Comparison of ENCODE assay signal across 8 mouse cellular contexts in genomic region chr6:72371147-72371546, GRCm38 (mm10). TPM values are rescaled to one million over a fixed set of nuclear protein-coding genes. Genes with fewer than 3 reads are reported as not detected.
DNase-seq lines count a peak whose midpoint lies in the region; ATAC-seq and TF ChIP-seq lines count a peak whose summit lies in the region.

No protein-coding gene starts in this region.

- H3K4me3 ChIP-seq in left cerebral cortex, adult 2 months: no peak overlapping the region
- H3K4me3 ChIP-seq in embryonic facial prominence, embryonic 14.5 days (ENCODE audit: low read depth, low read length): no peak overlapping the region
- no peak overlapping the region for H3K4me3 ChIP-seq in liver, embryonic 13.5 days (replicated peaks)

- H3K9me3 ChIP-seq in embryonic facial prominence, embryonic 14.5 days (ENCODE audit: control insufficient read depth, low read length): no peaks in the 10 kb centered on the region
- no peaks in the 10 kb centered on the region for H3K9me3 ChIP-seq in liver, embryonic 13.5 days (replicated peaks)

- H3K36me3 ChIP-seq in embryonic facial prominence, embryonic 14.5 days (ENCODE audit: control insufficient read depth, insufficient read depth, low read length): no peaks in the 10 kb centered on the region
- peaks cover 25% of the 10 kb centered on the region for H3K36me3 ChIP-seq in liver, embryonic 13.5 days

- TF ChIP-seq CTCF in left cerebral cortex, adult 2 months (IDR thresholded peaks at IDR 0.05): no peak

- peaks cover 6% of the 10 kb centered on the region; the same call in 1 of the 2 replicates for H3K4me1 ChIP-seq in embryonic facial prominence, embryonic 14.5 days (ENCODE audit: control insufficient read depth, insufficient read depth, low read length)
- H3K4me1 ChIP-seq in liver, embryonic 13.5 days (replicated peaks): peaks cover 66% of the 10 kb centered on the region

- peak; percentile 91 for ATAC-seq in embryonic facial prominence, embryonic 14.5 days (ENCODE audit: low read depth)
- ATAC-seq in liver, embryonic 13.5 days (ENCODE audit: low read depth): no peak

- H3K27me3 ChIP-seq in embryonic facial prominence, embryonic 14.5 days (replicated peaks; ENCODE audit: control insufficient read depth, insufficient read depth, low read length): no peaks in the 10 kb centered on the region
- no peaks in the 10 kb centered on the region for H3K27me3 ChIP-seq in liver, embryonic 13.5 days

- H3K9ac ChIP-seq in embryonic facial prominence, embryonic 14.5 days (ENCODE audit: low read depth, low read length): 0 out of 2 replicates have a peak overlapping the region, but pooled peaks have one; percentile 11
- H3K9ac ChIP-seq in liver, embryonic 13.5 days: no peak overlapping the region; the same call in 1 of the 2 replicates

- no peak overlapping the region for H3K4me2 ChIP-seq in embryonic facial prominence, embryonic 14.5 days (ENCODE audit: low read depth, low read length)
- no peak overlapping the region for H3K4me2 ChIP-seq in liver, embryonic 13.5 days

- WGBS in embryonic facial prominence, embryonic 14.5 days: 25% methylated on average over 5 of the region's 5 CpGs
- 63% methylated on average over 5 of the region's 5 CpGs for WGBS in liver, embryonic 13.5 days (ENCODE audit: insufficient replicate concordance)

- DNase-seq in adrenal gland, postnatal 10 days: peak; percentile 33
- no peak for DNase-seq in adrenal gland, adult 18-20 months (ENCODE audit: low spot score in 2 of 2)
- peak in 1 of 2 experiments; percentile 51 for DNase-seq in left cerebral cortex, adult 2 months (ENCODE audit: extremely low spot score in 1 of 2, low spot score in 2 of 2)
- DNase-seq in left cerebral cortex, adult 8-10 months (ENCODE audit: low spot score in 2 of 2): no peak
- DNase-seq in embryonic facial prominence, embryonic 14.5 days (ENCODE audit: low spot score): peak; percentile 77
- no peak for DNase-seq in liver, embryonic 13.5 days
- no peak for DNase-seq in frontal cortex, postnatal 25 days (ENCODE audit: low spot score in 2 of 2)
- DNase-seq in gastrocnemius, postnatal 10 days: no peak

- intact Hi-C loops in left cerebral cortex, adult 2 months (cut with DNase I): no loop called here

- H3K27ac ChIP-seq in left cerebral cortex, adult 2 months: peak overlapping the region; percentile 48
- peak overlapping the region; percentile 44; the same call in 1 of the 2 replicates for H3K27ac ChIP-seq in embryonic facial prominence, embryonic 14.5 days (replicated peaks; ENCODE audit: low read depth, low read length)
- H3K27ac ChIP-seq in liver, embryonic 13.5 days: peak overlapping the region; percentile 50

RNA-seq across cellular contexts. Expression of gene Rnf181, which starts 4.4 kb away (rescaled TPM):
- total RNA-seq in adrenal gland, postnatal 10 days (2021): 100 to 1,000 TPM; 176 to 188 TPM
- 100 to 1,000 TPM; 187 to 460 TPM for total RNA-seq in adrenal gland, adult 18-20 months (2021)
- 10 to 100 TPM; 75.7 to 75.9 TPM for total RNA-seq in left cerebral cortex, adult 2 months (2021)
- total RNA-seq in left cerebral cortex, adult 8-10 months (2022): 10 to 100 TPM; 76.4 to 85.1 (median 81.5) TPM
- polyA plus RNA-seq in embryonic facial prominence, embryonic 14.5 days (2014; fragmentation: Nextera tagmentation; extraction: Ambion mirVana): 79.9 and 81.1 TPM in 2 replicates
- polyA plus RNA-seq in liver, embryonic 13.5 days (2015; fragmentation: Nextera tagmentation; extraction: Ambion mirVana): 76.9 and 82.6 TPM in 2 replicates
- 10 to 100 TPM; 35.9 to 36.6 TPM for total RNA-seq in gastrocnemius, postnatal 10 days (2021)

RNA-seq across cellular contexts. Expression of gene Vamp5, which starts 9.1 kb away (rescaled TPM):
- 10 to 100 TPM; 25.2 to 46.6 TPM for total RNA-seq in adrenal gland, postnatal 10 days (2021)
- 10 to 100 TPM; 22.9 to 25.5 TPM for total RNA-seq in adrenal gland, adult 18-20 months (2021)
- total RNA-seq in left cerebral cortex, adult 2 months (2021): 1 to 10 TPM; 6.3 to 6.8 TPM
- total RNA-seq in left cerebral cortex, adult 8-10 months (2022): 1 to 10 TPM; 4.4 to 8.6 (median 6.9) TPM
- 20.3 and 22.3 TPM in 2 replicates for polyA plus RNA-seq in embryonic facial prominence, embryonic 14.5 days (2014; fragmentation: Nextera tagmentation; extraction: Ambion mirVana)
- 99.0 and 99.7 TPM in 2 replicates for polyA plus RNA-seq in liver, embryonic 13.5 days (2015; fragmentation: Nextera tagmentation; extraction: Ambion mirVana)
- total RNA-seq in gastrocnemius, postnatal 10 days (2021): 10 to 100 TPM; 49.1 to 50.0 TPM

RNA-seq across cellular contexts. Expression of gene Tmem150a, which starts 15.9 kb away (rescaled TPM):
- total RNA-seq in adrenal gland, postnatal 10 days (2021): 10 to 100 TPM; 27.8 to 27.9 TPM
- 10 to 100 TPM; 24.3 to 24.4 TPM for total RNA-seq in adrenal gland, adult 18-20 months (2021)
- total RNA-seq in left cerebral cortex, adult 2 months (2021): 1 to 10 TPM; 8.0 to 9.7 TPM
- 10 to 100 TPM in 2 of 4 experiments, 1 to 10 TPM in 2; 8.9 to 12.8 (median 10.7) TPM for total RNA-seq in left cerebral cortex, adult 8-10 months (2022)
- 16.3 and 17.6 TPM in 2 replicates for polyA plus RNA-seq in embryonic facial prominence, embryonic 14.5 days (2014; fragmentation: Nextera tagmentation; extraction: Ambion mirVana)
- 32.5 and 37.9 TPM in 2 replicates for polyA plus RNA-seq in liver, embryonic 13.5 days (2015; fragmentation: Nextera tagmentation; extraction: Ambion mirVana)
- 10 to 100 TPM in 1 of 2 experiments, 1 to 10 TPM in 1; 8.0 to 14.0 TPM for total RNA-seq in gastrocnemius, postnatal 10 days (2021)

RNA-seq across cellular contexts. Expression of gene Vamp8, which starts 19.4 kb away (rescaled TPM):
- 100 to 1,000 TPM; 109 to 123 TPM for total RNA-seq in adrenal gland, postnatal 10 days (2021)
- 100 to 1,000 TPM; 111 to 140 TPM for total RNA-seq in adrenal gland, adult 18-20 months (2021)
- total RNA-seq in left cerebral cortex, adult 2 months (2021): 10 to 100 TPM; 11.7 to 15.4 TPM
- total RNA-seq in left cerebral cortex, adult 8-10 months (2022): 10 to 100 TPM; 16.5 to 23.2 (median 18.5) TPM
- 130 and 144 TPM in 2 replicates for polyA plus RNA-seq in embryonic facial prominence, embryonic 14.5 days (2014; fragmentation: Nextera tagmentation; extraction: Ambion mirVana)
- polyA plus RNA-seq in liver, embryonic 13.5 days (2015; fragmentation: Nextera tagmentation; extraction: Ambion mirVana): 249 and 260 TPM in 2 replicates
- total RNA-seq in gastrocnemius, postnatal 10 days (2021): 10 to 100 TPM; 60.9 to 64.7 TPM

RNA-seq across cellular contexts. Expression of gene 0610030E20Rik, which starts 24.0 kb away (rescaled TPM):
- 10 to 100 TPM; 26.6 to 29.5 TPM for total RNA-seq in adrenal gland, postnatal 10 days (2021)
- 10 to 100 TPM; 24.2 to 33.2 TPM for total RNA-seq in adrenal gland, adult 18-20 months (2021)
- total RNA-seq in left cerebral cortex, adult 2 months (2021): 10 to 100 TPM; 17.3 to 17.7 TPM
- 10 to 100 TPM; 14.7 to 19.1 (median 17.6) TPM for total RNA-seq in left cerebral cortex, adult 8-10 months (2022)
- polyA plus RNA-seq in embryonic facial prominence, embryonic 14.5 days (2014; fragmentation: Nextera tagmentation; extraction: Ambion mirVana): 19.6 and 25.0 TPM in 2 replicates
- polyA plus RNA-seq in liver, embryonic 13.5 days (2015; fragmentation: Nextera tagmentation; extraction: Ambion mirVana): 14.5 and 17.7 TPM in 2 replicates
- total RNA-seq in gastrocnemius, postnatal 10 days (2021): 10 to 100 TPM; 12.5 to 15.6 TPM

Comparison
In these comparisons a context has a peak if more than half of its experiments do, and no peak if none do; other contexts are left out.
1. DNase-seq: peak in adrenal gland, postnatal 10 days (single experiment) and embryonic facial prominence, embryonic 14.5 days (single experiment); none in adrenal gland, adult 18-20 months (0 of 2), left cerebral cortex, adult 8-10 months (0 of 2), liver, embryonic 13.5 days (single experiment), frontal cortex, postnatal 25 days (0 of 2) and gastrocnemius, postnatal 10 days (single experiment).
2. Peak in every context shown above with its lines, with median percentiles within 50 percentile points of each other: H3K27ac ChIP-seq.